8 mouse cellular contexts compared by ENCODE assay signal in genomic region chr5:108131849-108132440, GRCm38 (mm10). TPM values are rescaled to one million over a fixed set of nuclear protein-coding genes. Genes with fewer than 3 reads are reported as not detected.
DNase-seq lines count a peak whose midpoint lies in the region; ATAC-seq and TF ChIP-seq lines count a peak whose summit lies in the region.

No protein-coding gene starts in this region.

- H3K9me3 ChIP-seq in forebrain, embryonic 10.5 days = no peaks in the 10 kb centered on the region
- H3K9me3 ChIP-seq in hindbrain, embryonic 11.5 days (ENCODE audit: control insufficient read depth, low read length) = no peaks in the 10 kb centered on the region
- H3K9me3 ChIP-seq in liver, embryonic 14.5 days (ENCODE audit: control insufficient read depth, low read length) = no peaks in the 10 kb centered on the region

- peak overlapping the region; percentile 74 for H3K9ac ChIP-seq in hindbrain, embryonic 11.5 days (ENCODE audit: low read depth, low read length)
- H3K9ac ChIP-seq in liver, embryonic 14.5 days (replicated peaks) = peak overlapping the region; percentile 91

- H3K79me2 ChIP-seq in myocyte (ENCODE audit: control insufficient read depth, insufficient read depth) = peaks cover 25% of the 10 kb centered on the region

- peak overlapping the region; percentile 82 for H3K4me3 ChIP-seq in forebrain, embryonic 10.5 days
- peak overlapping the region; percentile 81 for H3K4me3 ChIP-seq in hindbrain, embryonic 11.5 days (ENCODE audit: low read depth, low read length)
- peak overlapping the region; percentile 66 to 78 for H3K4me3 ChIP-seq in liver, embryonic 14.5 days (ENCODE audit: insufficient read depth in 1 of 2, low read depth in 2 of 2, low read length in 2 of 2)
- peak overlapping the region; percentile 76 for H3K4me3 ChIP-seq in myocyte

- H3K27ac ChIP-seq in forebrain, embryonic 10.5 days = peak overlapping the region; percentile 90
- peak overlapping the region; percentile 69 for H3K27ac ChIP-seq in hindbrain, embryonic 11.5 days (ENCODE audit: low read depth, low read length)
- H3K27ac ChIP-seq in liver, embryonic 14.5 days = peak overlapping the region; percentile 58

- peak overlapping the region; percentile 76 for H3K4me2 ChIP-seq in hindbrain, embryonic 11.5 days (replicated peaks; ENCODE audit: low read depth, low read length)
- H3K4me2 ChIP-seq in liver, embryonic 14.5 days (ENCODE audit: low read depth) = peak overlapping the region; percentile 99
- peak overlapping the region; percentile 63 for H3K4me2 ChIP-seq in myocyte (ENCODE audit: low read depth)

- peak overlapping the region; percentile 35 for H3ac ChIP-seq in myocyte (ENCODE audit: control insufficient read depth, insufficient read length)

- DNase-seq in kidney, adult 8-10 months = peak; percentile 35 to 37
- DNase-seq in kidney, postnatal 4 days = no peak
- peak; percentile 62 to 91 for DNase-seq in adrenal gland, adult (ENCODE audit: inconsistent age in 2 of 2, low spot score in 1 of 2)
- no peak for DNase-seq in forebrain, embryonic 10.5 days (ENCODE audit: extremely low spot score, low spot score)
- peak; percentile 66 for DNase-seq in hindbrain, embryonic 11.5 days (ENCODE audit: low spot score)
- DNase-seq in liver, embryonic 14.5 days (ENCODE audit: low read depth in 3 of 3, low spot score in 3 of 3) = peak; percentile 23 to 56 (median 41)
- no peak for DNase-seq in thymus, postnatal 4 days

- no peaks in the 10 kb centered on the region for H3K27me3 ChIP-seq in forebrain, embryonic 10.5 days (ENCODE audit: poor library complexity, severe bottlenecking)
- H3K27me3 ChIP-seq in hindbrain, embryonic 11.5 days (ENCODE audit: control insufficient read depth, insufficient read depth, low read length) = no peaks in the 10 kb centered on the region
- no peaks in the 10 kb centered on the region for H3K27me3 ChIP-seq in liver, embryonic 14.5 days (ENCODE audit: control insufficient read depth, insufficient read depth, low read length)
- H3K27me3 ChIP-seq in myocyte (ENCODE audit: control insufficient read depth, insufficient read depth, insufficient read length) = no peaks in the 10 kb centered on the region

- WGBS in forebrain, embryonic 10.5 days = under 1% methylated on average over 32 of the region's 32 CpGs
- under 1% methylated on average over 32 of the region's 32 CpGs for WGBS in hindbrain, embryonic 11.5 days
- under 1% methylated on average over 32 of the region's 32 CpGs for WGBS in liver, embryonic 14.5 days (ENCODE audit: insufficient replicate concordance)

- TF ChIP-seq CTCF in liver, embryonic 14.5 days (IDR thresholded peaks at IDR 0.05; ENCODE audit: low read depth) = no peak

- peaks cover 17% of the 10 kb centered on the region for H3K4me1 ChIP-seq in forebrain, embryonic 10.5 days
- no peaks in the 10 kb centered on the region for H3K4me1 ChIP-seq in hindbrain, embryonic 11.5 days (replicated peaks; ENCODE audit: control insufficient read depth, insufficient read depth, low read length)
- H3K4me1 ChIP-seq in liver, embryonic 14.5 days (replicated peaks; ENCODE audit: control insufficient read depth in 2 of 2, insufficient read depth in 2 of 2, low read length in 1 of 2) = peaks cover 3% of the 10 kb centered on the region in 2 experiments; a peak in 1 of 4 replicates

- peak; percentile 21 for TF ChIP-seq POLR2A in myocyte (IDR thresholded peaks at IDR 0.05; ENCODE audit: insufficient read length, low read depth)

- peak; percentile 70 for ATAC-seq in hindbrain, embryonic 11.5 days (ENCODE audit: low FRiP score)
- ATAC-seq in liver, embryonic 14.5 days (ENCODE audit: insufficient read depth) = peak; percentile 45

- no peak for TF ChIP-seq EP300 in liver, embryonic 14.5 days (IDR thresholded peaks at IDR 0.05; ENCODE audit: low read depth)

- H3K36me3 ChIP-seq in forebrain, embryonic 10.5 days (replicated peaks) = peaks cover 22% of the 10 kb centered on the region
- H3K36me3 ChIP-seq in hindbrain, embryonic 11.5 days (ENCODE audit: control insufficient read depth, insufficient read depth, low read length) = no peaks in the 10 kb centered on the region
- peaks cover 6% of the 10 kb centered on the region for H3K36me3 ChIP-seq in liver, embryonic 14.5 days (replicated peaks; ENCODE audit: control insufficient read depth, insufficient read depth, low read depth)
- H3K36me3 ChIP-seq in myocyte (ENCODE audit: control insufficient read depth, insufficient read depth) = peaks cover 2% of the 10 kb centered on the region

TF ChIP-seq in myocyte, 11 proteins besides CTCF, POLR2A, EP300 and RAD21:
- TF ChIP-seq POLR2AphosphoS2 (IDR thresholded peaks at IDR 0.05; ENCODE audit: insufficient read length, low read depth) = no peak

RNA-seq across cellular contexts. Expression of gene Tmed5, which starts 0.5 kb away (rescaled TPM):
- 30.6 and 38.4 TPM in 2 replicates for polyA plus RNA-seq in forebrain, embryonic 10.5 days (2016; fragmentation: Nextera tagmentation; extraction: Ambion mirVana)
- 27.3 and 35.0 TPM in 2 replicates for polyA plus RNA-seq in hindbrain, embryonic 11.5 days (2014; fragmentation: Nextera tagmentation; extraction: Ambion mirVana)
- polyA plus RNA-seq in liver, embryonic 14.5 days (2012; rRNA removed) = 3.6 and 8.3 TPM in 2 replicates
- 13.7 and 15.8 TPM in 2 replicates for polyA plus RNA-seq in liver, embryonic 14.5 days (2014; fragmentation: Nextera tagmentation; extraction: Ambion mirVana)
- polyA plus RNA-seq in myocyte (2012; fragmentation: generic; extraction: Trizol) = 8.9 TPM

RNA-seq across cellular contexts. Expression of gene Ccdc18, which starts 0.7 kb away (rescaled TPM):
- polyA plus RNA-seq in forebrain, embryonic 10.5 days (2016; fragmentation: Nextera tagmentation; extraction: Ambion mirVana) = 14.3 and 15.8 TPM in 2 replicates
- polyA plus RNA-seq in hindbrain, embryonic 11.5 days (2014; fragmentation: Nextera tagmentation; extraction: Ambion mirVana) = 10.9 and 12.2 TPM in 2 replicates
- polyA plus RNA-seq in liver, embryonic 14.5 days (2012; rRNA removed) = 0.44 and 1.3 TPM in 2 replicates
- 4.8 and 4.9 TPM in 2 replicates for polyA plus RNA-seq in liver, embryonic 14.5 days (2014; fragmentation: Nextera tagmentation; extraction: Ambion mirVana)
- 0.38 TPM for polyA plus RNA-seq in myocyte (2012; fragmentation: generic; extraction: Trizol)

Comparison
In these comparisons a context has a peak if more than half of its experiments do, and no peak if none do; other contexts are left out.
1. DNase-seq: peak in kidney, adult 8-10 months (2 of 2), adrenal gland, adult (2 of 2), hindbrain, embryonic 11.5 days (single experiment) and liver, embryonic 14.5 days (3 of 3); none in kidney, postnatal 4 days (0 of 2), forebrain, embryonic 10.5 days (single experiment) and thymus, postnatal 4 days (single experiment).
2. Peak in every context shown above with its lines, with median percentiles within 50 percentile points of each other: H3K27ac ChIP-seq, H3K4me3 ChIP-seq and H3K4me2 ChIP-seq.